Mouse (Mus musculus) MEL (cell line): ENCODE measurements around the gene Reln. TPM values are rescaled to one million over a fixed set of nuclear protein-coding genes. Genes with fewer than 3 reads are reported as not detected.

ENCODE experiments used
- DNase-seq: peaks from one replicate; pipeline ENCODE4 v3.0.0; 2011; ENCODE audit warnings: low read depth, low spot score
- H3K27ac ChIP-seq: 2 replicates; pipeline ENCODE4 v1.5.1; 2012; ENCODE audit warnings: low read depth, mild to moderate bottlenecking, control low read depth, low read length, moderate library complexity; ENCODE audit not compliant: control insufficient read depth
- H3K27me3 ChIP-seq, 2 experiments: fragments of 150-350 bp in 1 of 2; sonication (generic) in 1 of 2; 2 replicates each; pipeline ENCODE4 v1.6.1; 2012; ENCODE audit warnings: low read length in 2 of 2, mild to moderate bottlenecking in 2 of 2, improper control_type of control experiment in 1 of 2, moderate library complexity in 1 of 2; ENCODE audit not compliant: insufficient read depth in 2 of 2, control insufficient read depth in 1 of 2
- H3K36me3 ChIP-seq, 2 experiments: 2 replicates each; pipeline ENCODE4 v1.6.1; 2012 to 2014; ENCODE audit warnings: low read length in 2 of 2, improper control_type of control experiment in 1 of 2, inconsistent platforms in 1 of 2, mild to moderate bottlenecking in 1 of 2; ENCODE audit not compliant: insufficient read depth in 2 of 2, control insufficient read depth in 1 of 2
- H3K4me1 ChIP-seq, 2 experiments: fragments of 150-350 bp in 1 of 2; sonication (generic) in 1 of 2; 2 replicates each; pipeline ENCODE4 v1.6.1; 2012; ENCODE audit warnings: low read length in 2 of 2, improper control_type of control experiment in 1 of 2, mild to moderate bottlenecking in 1 of 2; ENCODE audit not compliant: insufficient read depth in 2 of 2, control insufficient read depth in 1 of 2
- H3K4me3 ChIP-seq, 2 experiments: fragments of 150-350 bp in 1 of 2; sonication (generic) in 1 of 2; 2 replicates each; pipeline ENCODE4 v1.5.1; 2012; ENCODE audit warnings: low read depth in 2 of 2, low read length in 2 of 2, mild to moderate bottlenecking in 2 of 2, moderate library complexity in 2 of 2, control low read depth in 1 of 2, improper control_type of control experiment in 1 of 2; ENCODE audit not compliant: control insufficient read depth in 1 of 2, insufficient read depth in 1 of 2
- H3K79me2 ChIP-seq: 2 replicates; pipeline ENCODE4 v1.6.1; 2012; ENCODE audit warnings: mild to moderate bottlenecking, low read length, moderate library complexity; ENCODE audit not compliant: control insufficient read depth, poor library complexity, insufficient read depth
- H3K9ac ChIP-seq: 2 replicates; pipeline ENCODE4 v1.6.1; 2012; ENCODE audit warnings: low read depth, mild to moderate bottlenecking, control low read depth, low read length, moderate library complexity; ENCODE audit not compliant: control insufficient read depth, poor library complexity, severe bottlenecking
- H3K9me3 ChIP-seq: fragments of 150-350 bp; sonication (generic); replicated peaks from 2 replicates; pipeline ENCODE4 v1.6.1; 2012; ENCODE audit warnings: mild to moderate bottlenecking, low read length, improper control_type of control experiment, moderate library complexity; ENCODE audit not compliant: insufficient read depth
- CHD1 ChIP-seq: IDR thresholded peaks from 2 replicates; pipeline ENCODE4 v1.6.1; 2012; ENCODE audit warnings: low read depth, mild to moderate bottlenecking, inconsistent platforms, low read length, improper control_type of control experiment
- CTCF ChIP-seq, 3 experiments: IDR thresholded peaks in 2 of 3; conservative IDR thresholded peaks in 1 of 3; 2 replicates each; pipeline ENCODE4 v1.5.1; 2011 to 2012; ENCODE audit warnings: low read length in 3 of 3, low read depth in 2 of 3, mild to moderate bottlenecking in 2 of 3, improper control_type of control experiment in 1 of 3, inconsistent platforms in 1 of 3, mixed read lengths in 1 of 3, moderate library complexity in 1 of 3; ENCODE audit not compliant: control insufficient read depth in 1 of 3, insufficient read depth in 1 of 3, poor library complexity in 1 of 3, severe bottlenecking in 1 of 3
- EP300 ChIP-seq, 2 experiments: IDR thresholded peaks; 2 replicates each; pipeline ENCODE4 v1.6.1; 2011; ENCODE audit warnings: improper control_type of control experiment in 2 of 2, low read length in 2 of 2, low read depth in 1 of 2, mild to moderate bottlenecking in 1 of 2
- ETS1 ChIP-seq: IDR thresholded peaks from 2 replicates; pipeline ENCODE4 v1.6.1; 2012; ENCODE audit warnings: low read depth, mild to moderate bottlenecking, inconsistent platforms, low read length, improper control_type of control experiment, moderate library complexity
- GABPA ChIP-seq: IDR thresholded peaks from 2 replicates; pipeline ENCODE4 v1.6.1; 2012; ENCODE audit warnings: low read depth, mild to moderate bottlenecking, inconsistent platforms, low read length, improper control_type of control experiment, moderate library complexity
- GATA1 ChIP-seq: IDR thresholded peaks from 2 replicates; pipeline ENCODE4 v1.6.1; 2011; ENCODE audit warnings: low read depth, low read length, improper control_type of control experiment
- HCFC1 ChIP-seq: IDR thresholded peaks from 2 replicates; pipeline ENCODE4 v1.6.1; 2012; ENCODE audit warnings: low read depth, mild to moderate bottlenecking, inconsistent platforms, low read length, improper control_type of control experiment, moderate library complexity
- JUND ChIP-seq: IDR thresholded peaks from 2 replicates; pipeline ENCODE4 v1.6.1; 2011; ENCODE audit warnings: low read depth, mild to moderate bottlenecking, improper control_type of control experiment, low read length
- KAT2A ChIP-seq: conservative IDR thresholded peaks from 2 replicates; pipeline ENCODE4 v1.6.1; 2012; ENCODE audit warnings: low read depth, low read length, improper control_type of control experiment, inconsistent platforms
- MAX ChIP-seq: IDR thresholded peaks from 2 replicates; pipeline ENCODE4 v1.6.1; 2011; ENCODE audit warnings: low read length, improper control_type of control experiment
- MXI1 ChIP-seq: IDR thresholded peaks from 2 replicates; pipeline ENCODE4 v1.6.1; 2011; ENCODE audit warnings: mild to moderate bottlenecking, low read depth, low read length, improper control_type of control experiment
- MYB ChIP-seq: IDR thresholded peaks from 2 replicates; pipeline ENCODE4 v1.6.1; 2011; ENCODE audit warnings: mild to moderate bottlenecking, low read depth, low read length, improper control_type of control experiment
- MYC ChIP-seq: IDR thresholded peaks from 2 replicates; pipeline ENCODE4 v1.6.1; 2011; ENCODE audit warnings: low read depth, mild to moderate bottlenecking, low read length, improper control_type of control experiment, moderate library complexity
- POLR2A ChIP-seq, 2 experiments: IDR thresholded peaks; 2 replicates each; pipeline ENCODE4 v1.6.1; 2011 to 2012; ENCODE audit warnings: low read length in 2 of 2, mild to moderate bottlenecking in 2 of 2, control low read depth in 1 of 2, improper control_type of control experiment in 1 of 2, low read depth in 1 of 2, moderate library complexity in 1 of 2; ENCODE audit not compliant: control insufficient read depth in 1 of 2, insufficient read depth in 1 of 2, poor library complexity in 1 of 2
- POLR2AphosphoS2 ChIP-seq: IDR thresholded peaks from 2 replicates; pipeline ENCODE4 v1.6.1; 2011; ENCODE audit warnings: low read length, improper control_type of control experiment
- RCOR1 ChIP-seq: IDR thresholded peaks from 2 replicates; pipeline ENCODE4 v1.6.1; 2012; ENCODE audit warnings: low read depth, mild to moderate bottlenecking, inconsistent platforms, low read length, improper control_type of control experiment
- SIN3A ChIP-seq: IDR thresholded peaks from 2 replicates; pipeline ENCODE4 v1.6.1; 2012; ENCODE audit warnings: low read length, improper control_type of control experiment, inconsistent platforms
- SMC3 ChIP-seq: IDR thresholded peaks from 2 replicates; pipeline ENCODE4 v1.6.1; 2011; ENCODE audit warnings: low read depth, low read length, improper control_type of control experiment
- TAL1 ChIP-seq: IDR thresholded peaks from 2 replicates; pipeline ENCODE4 v1.6.1; 2012; ENCODE audit warnings: mild to moderate bottlenecking, inconsistent platforms, low read length, moderate library complexity, mixed read lengths
- UBTF ChIP-seq: IDR thresholded peaks from 2 replicates; pipeline ENCODE4 v1.6.1; 2012; ENCODE audit warnings: low read depth, mild to moderate bottlenecking, inconsistent platforms, low read length, improper control_type of control experiment, moderate library complexity, borderline replicate concordance; ENCODE audit not compliant: insufficient read depth
- USF1 ChIP-seq: IDR thresholded peaks from 2 replicates; pipeline ENCODE4 v1.6.1; 2014; ENCODE audit warnings: low read depth, mild to moderate bottlenecking, inconsistent platforms, low read length, improper control_type of control experiment, moderate library complexity
- ZKSCAN1 ChIP-seq: IDR thresholded peaks from 2 replicates; pipeline ENCODE4 v1.6.1; 2012; ENCODE audit warnings: low read depth, mild to moderate bottlenecking, inconsistent platforms, low read length, improper control_type of control experiment, moderate library complexity
- ZMIZ1 ChIP-seq: IDR thresholded peaks from 2 replicates; pipeline ENCODE4 v1.6.1; 2012; ENCODE audit warnings: low read depth, mild to moderate bottlenecking, inconsistent platforms, low read length, improper control_type of control experiment, moderate library complexity
- polyA plus RNA-seq, 2 experiments: library from polyadenylated mRNA; stranded (reverse) in 1 of 2; unstranded in 1 of 2; fragments of >175 nt in 1 of 2; fragments of >200 nt in 1 of 2; gene quantifications; 2 replicates each; pipeline versions ENCODE4 v1.2.1 to v1.2.4; 2012; ENCODE audit warnings: low replicate concordance in 2 of 2, low read depth in 1 of 2; ENCODE audit not compliant: insufficient read length in 2 of 2, insufficient read depth in 1 of 2, missing spikeins in 1 of 2
- total RNA-seq: library from RNA; depleted of rRNA; stranded (reverse); fragments of 300-350 nt; gene quantifications from 2 replicates; pipeline ENCODE4 v1.2.3, GENCODE M21; 2012

The Reln gene
- total and polyA plus RNA-seq, 3 experiments, result not detected

DNA sequence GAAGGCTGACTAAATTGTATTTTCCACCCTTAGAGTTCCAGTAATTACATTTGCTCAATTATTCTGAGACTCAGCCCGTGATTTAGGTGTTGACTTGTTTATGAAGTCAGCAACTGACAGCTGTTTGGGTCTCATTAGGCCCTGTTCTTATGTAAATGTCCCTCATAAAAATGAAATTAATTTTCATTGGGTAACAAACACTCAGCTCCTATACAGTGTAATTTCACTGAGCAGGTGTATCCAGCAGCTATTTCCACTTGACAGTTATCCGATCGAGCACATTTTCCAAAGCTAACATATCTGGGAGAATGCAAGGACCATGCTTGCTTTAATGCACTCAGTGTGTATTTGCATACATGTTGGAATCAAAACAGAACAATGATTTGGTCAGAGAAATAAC, 330.0 kb downstream of the Reln start:
- H3K9ac ChIP-seq, result no peak overlapping the region
- DNase-seq, result no peak
- TF ChIP-seq POLR2AphosphoS2 (no peak), CTCF (IDR thresholded peaks at IDR 0.05 in 2 of 3, conservative IDR thresholded peaks at IDR 0.05 in 1 of 3; ENCODE audit: control insufficient read depth in 1 of 3, insufficient read depth in 1 of 3, low read depth in 2 of 3, low read length in 3 of 3, poor library complexity in 1 of 3, severe bottlenecking in 1 of 3) (no peak), RCOR1 (no peak), CHD1 (no peak), POLR2A (IDR thresholded peaks at IDR 0.05; ENCODE audit: control insufficient read depth in 1 of 2, insufficient read depth in 1 of 2, low read depth in 1 of 2, low read length in 2 of 2, poor library complexity in 1 of 2) (no peak), GATA1 (no peak), MXI1 (no peak), SMC3 (no peak), TAL1 (no peak)
- no peaks in the 10 kb centered on the region for H3K36me3 ChIP-seq
- no peaks in the 10 kb centered on the region for H3K4me1 ChIP-seq
- no peaks in the 10 kb centered on the region for H3K79me2 ChIP-seq
- H3K9me3 ChIP-seq, result no peaks in the 10 kb centered on the region
- H3K27me3 ChIP-seq, result no peaks in the 10 kb centered on the region
- no peak overlapping the region for H3K4me3 ChIP-seq
- H3K27ac ChIP-seq, result no peak overlapping the region

- no peak for DNase-seq
- Histone ChIP-seq H3K9ac (no peak overlapping the region), H3K27me3 (no peaks in the 10 kb centered on the region), H3K36me3 (no peaks in the 10 kb centered on the region), H3K4me1 (no peaks in the 10 kb centered on the region), H3K79me2 (no peaks in the 10 kb centered on the region), H3K9me3 (no peaks in the 10 kb centered on the region), H3K4me3 (no peak overlapping the region)
- TF ChIP-seq EP300 (IDR thresholded peaks at IDR 0.05; ENCODE audit: low read depth in 1 of 2, low read length in 2 of 2), result no peak
- TF ChIP-seq USF1, result no peak
- no peak for TF ChIP-seq MYB
- TF ChIP-seq ETS1, result no peak
- TF ChIP-seq HCFC1, result no peak
- TF ChIP-seq ZKSCAN1, result no peak
- TF ChIP-seq GABPA, result no peak
- TF ChIP-seq SIN3A, result no peak
- no peak for TF ChIP-seq POLR2AphosphoS2
- no peak for TF ChIP-seq ZMIZ1
- no peak for TF ChIP-seq MYC
- no peak for TF ChIP-seq GATA1
- no peak for TF ChIP-seq MAX
- TF ChIP-seq JUND, result no peak
- no peak for TF ChIP-seq KAT2A
- TF ChIP-seq UBTF, result no peak
- TF ChIP-seq, all 39 proteins: peak for 0
- no peak overlapping the region for H3K27ac ChIP-seq
These were observed 335.4 kb downstream of the Reln start for GRCm38 (mm10) chr5:22009142-22009541.
